Mouse (Mus musculus): Measurements from ENCODE around the gene Swap70. TPM values are rescaled to one million over a fixed set of nuclear protein-coding genes. Genes with fewer than 3 reads are reported as not detected.

The Swap70 gene
- 25.2 and 26.9 TPM in 2 replicates for polyA plus RNA-seq (2014; fragmentation: Nextera tagmentation; extraction: Ambion mirVana)

DNA sequence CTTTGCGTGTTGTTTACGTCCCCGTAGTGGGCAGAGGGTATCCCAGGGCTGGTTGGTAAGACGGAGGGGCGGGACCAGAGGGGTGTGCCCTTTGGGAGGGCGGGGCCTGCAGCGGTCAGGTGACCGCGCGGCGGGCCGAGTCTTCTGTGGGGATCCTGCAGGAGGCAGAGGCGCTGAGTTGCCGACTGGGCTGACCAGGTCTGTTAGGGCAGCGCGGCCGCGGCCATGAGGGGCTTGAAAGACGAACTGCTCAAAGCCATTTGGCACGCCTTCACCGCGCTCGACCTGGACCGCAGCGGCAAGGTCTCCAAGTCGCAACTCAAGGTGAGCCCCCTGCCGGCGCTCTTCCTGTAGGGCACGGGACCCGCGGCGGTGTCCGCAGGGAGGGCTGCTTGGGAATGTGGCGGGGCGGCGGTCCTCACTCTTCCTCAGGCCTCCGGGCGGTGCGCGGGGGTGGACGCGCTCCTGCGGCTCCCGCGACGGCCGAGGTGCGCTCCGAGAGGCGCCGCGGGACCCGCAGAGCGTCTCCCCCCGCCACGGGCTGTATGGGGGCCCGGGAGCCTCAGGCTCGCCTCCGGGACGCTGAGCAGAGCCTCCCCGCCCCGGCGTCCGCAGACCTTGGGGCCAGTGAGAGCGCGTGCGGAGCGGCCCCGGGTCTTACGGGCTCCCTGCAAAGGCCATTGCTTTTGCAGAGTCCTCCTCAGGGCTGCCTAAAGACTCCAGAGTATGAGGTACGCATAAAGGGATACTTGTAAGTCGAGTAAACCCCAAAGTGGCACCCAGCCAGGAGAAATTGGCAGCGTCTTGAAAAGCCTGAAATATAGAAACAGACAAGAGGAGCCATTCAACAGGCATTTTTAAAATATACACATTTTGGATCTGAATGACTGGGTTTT is at the start of gene Swap70:
Swap70 (plus strand) TSS at position 126 of the 896 bp plus-strand sequence.
- H3K4me3 ChIP-seq (ENCODE audit: low read depth, low read length), result peak within 1 kb of the TSS; percentile 87
- H3K4me2 ChIP-seq (replicated peaks; ENCODE audit: low read depth, low read length), result peak within 1 kb of the TSS; percentile 49
- H3K9me3 ChIP-seq (ENCODE audit: control insufficient read depth, low read depth, low read length), result no peaks in the 10 kb centered on the region
- H3K27ac ChIP-seq (ENCODE audit: low read length), result peak within 1 kb of the TSS; percentile 91
- peak; percentile 99 for ATAC-seq (ENCODE audit: insufficient number of reproducible peaks, insufficient read depth, low FRiP score, low read depth)
- H3K4me1 ChIP-seq (ENCODE audit: control insufficient read depth, insufficient read depth, low read length), result 0 out of 2 replicates have a peak, but pooled peaks cover 3% of the 10 kb centered on the region
- no peaks in the 10 kb centered on the region; the same call in 1 of the 2 replicates for H3K36me3 ChIP-seq (ENCODE audit: control insufficient read depth, insufficient read depth, low read length)
- H3K9ac ChIP-seq (replicated peaks; ENCODE audit: low read depth, low read length), result peak within 1 kb of the TSS; percentile 92
- H3K27me3 ChIP-seq (ENCODE audit: control insufficient read depth, insufficient read depth, low read length), result no peaks in the 10 kb centered on the region
- under 1% methylated on average over 73 of the region's 73 CpGs for WGBS

DNA sequence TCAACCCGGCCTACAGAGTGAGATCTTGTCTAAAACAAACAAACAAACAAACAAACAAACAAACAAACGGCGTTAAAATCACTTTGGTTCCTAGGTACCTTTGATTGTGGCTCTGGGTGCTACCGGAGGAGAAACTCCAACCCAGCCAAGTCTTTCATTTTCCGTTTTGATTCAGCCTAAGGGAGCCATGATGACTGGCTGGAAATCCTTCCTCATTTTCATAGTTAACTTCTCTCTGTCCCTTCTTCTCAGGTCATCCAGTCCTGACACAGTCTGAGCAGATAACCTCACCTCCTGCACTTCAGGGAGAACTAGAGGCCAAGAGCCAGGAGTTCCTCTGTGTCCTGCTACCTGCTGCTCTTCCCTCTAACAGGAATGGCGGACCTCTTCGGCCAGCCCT is 42.3 kb upstream of the Swap70 start:
- Histone ChIP-seq H3K4me3 (ENCODE audit: low read depth, low read length) (no peak overlapping the region), H3K36me3 (ENCODE audit: control insufficient read depth, insufficient read depth, low read length) (no peaks in the 10 kb centered on the region), H3K9ac (replicated peaks; ENCODE audit: low read depth, low read length) (no peak overlapping the region), H3K4me2 (replicated peaks; ENCODE audit: low read depth, low read length) (no peak overlapping the region), H3K4me1 (ENCODE audit: control insufficient read depth, insufficient read depth, low read length) (no peaks in the 10 kb centered on the region), H3K9me3 (ENCODE audit: control insufficient read depth, low read depth, low read length) (no peaks in the 10 kb centered on the region), H3K27me3 (ENCODE audit: control insufficient read depth, insufficient read depth, low read length) (no peaks in the 10 kb centered on the region), H3K27ac (ENCODE audit: low read length) (no peak overlapping the region)
- ATAC-seq (ENCODE audit: insufficient number of reproducible peaks, insufficient read depth, low FRiP score, low read depth), result no peak
- 82% methylated on average over 7 of the region's 7 CpGs for WGBS

DNA sequence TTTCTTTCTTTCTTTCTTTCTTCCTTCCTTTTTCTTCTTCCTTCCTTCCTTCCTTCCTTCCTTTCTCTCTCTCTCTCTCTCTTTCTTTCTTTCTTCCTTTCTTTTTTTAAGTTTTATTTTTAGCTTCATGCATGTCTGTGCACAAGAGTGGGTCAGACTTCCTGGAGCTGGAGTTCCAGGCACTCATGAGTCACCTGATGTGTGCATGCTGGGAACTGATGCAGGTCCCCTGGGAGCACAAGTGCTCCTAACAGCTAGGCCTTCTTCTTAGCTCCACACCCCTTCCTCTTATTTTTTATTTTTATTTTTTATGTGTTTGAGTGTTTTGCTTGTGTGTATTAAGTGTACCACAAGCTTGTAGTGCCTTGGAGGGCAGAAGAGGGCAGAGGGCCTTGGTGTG is 40.9 kb upstream of the Swap70 start:
- H3K4me1 ChIP-seq (ENCODE audit: control insufficient read depth, insufficient read depth, low read length), result no peaks in the 10 kb centered on the region

DNA sequence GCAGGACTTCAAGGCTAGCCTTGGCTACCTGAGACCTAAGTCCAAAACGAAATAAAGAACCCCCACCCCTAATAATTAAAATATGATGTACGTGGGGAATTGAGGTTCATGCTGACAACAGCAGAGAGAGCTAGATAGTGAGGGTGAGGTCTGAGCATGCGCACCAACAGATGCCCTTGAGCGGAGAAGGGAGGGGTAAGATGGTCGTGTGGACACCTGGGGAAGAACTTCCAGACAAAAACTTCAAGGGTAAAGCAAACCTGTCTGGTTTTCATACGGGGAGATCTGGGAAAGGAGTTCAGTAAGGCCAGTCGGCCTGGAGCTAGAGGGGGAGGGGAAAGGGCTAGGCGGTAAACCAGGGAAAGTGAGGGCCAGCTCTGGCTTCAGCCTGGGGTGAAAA is 40.1 kb upstream of the Swap70 start:
- no peaks in the 10 kb centered on the region for H3K4me1 ChIP-seq (ENCODE audit: control insufficient read depth, insufficient read depth, low read length)
- H3K27ac ChIP-seq (ENCODE audit: low read length), result no peak overlapping the region
- no peak overlapping the region for H3K9ac ChIP-seq (replicated peaks; ENCODE audit: low read depth, low read length)
- H3K36me3 ChIP-seq (ENCODE audit: control insufficient read depth, insufficient read depth, low read length), result no peaks in the 10 kb centered on the region
- 61% methylated on average over 8 of the region's 8 CpGs for WGBS
- H3K4me3 ChIP-seq (ENCODE audit: low read depth, low read length), result no peak overlapping the region
- H3K27me3 ChIP-seq (ENCODE audit: control insufficient read depth, insufficient read depth, low read length), result no peaks in the 10 kb centered on the region
- H3K4me2 ChIP-seq (replicated peaks; ENCODE audit: low read depth, low read length), result no peak overlapping the region
- H3K9me3 ChIP-seq (ENCODE audit: control insufficient read depth, low read depth, low read length), result no peaks in the 10 kb centered on the region
- no peak for ATAC-seq (ENCODE audit: insufficient number of reproducible peaks, insufficient read depth, low FRiP score, low read depth)

More for the DNA sequence above, 40.9 kb upstream of the Swap70 start:
- H3K4me3 ChIP-seq (ENCODE audit: low read depth, low read length), result no peak overlapping the region
- H3K9ac ChIP-seq (replicated peaks; ENCODE audit: low read depth, low read length), result no peak overlapping the region
- H3K36me3 ChIP-seq (ENCODE audit: control insufficient read depth, insufficient read depth, low read length), result no peaks in the 10 kb centered on the region
- H3K9me3 ChIP-seq (ENCODE audit: control insufficient read depth, low read depth, low read length), result no peaks in the 10 kb centered on the region
- no peak for ATAC-seq (ENCODE audit: insufficient number of reproducible peaks, insufficient read depth, low FRiP score, low read depth)
- no peak overlapping the region for H3K27ac ChIP-seq (ENCODE audit: low read length)
- no peaks in the 10 kb centered on the region for H3K27me3 ChIP-seq (ENCODE audit: control insufficient read depth, insufficient read depth, low read length)
- no peak overlapping the region for H3K4me2 ChIP-seq (replicated peaks; ENCODE audit: low read depth, low read length)

DNA sequence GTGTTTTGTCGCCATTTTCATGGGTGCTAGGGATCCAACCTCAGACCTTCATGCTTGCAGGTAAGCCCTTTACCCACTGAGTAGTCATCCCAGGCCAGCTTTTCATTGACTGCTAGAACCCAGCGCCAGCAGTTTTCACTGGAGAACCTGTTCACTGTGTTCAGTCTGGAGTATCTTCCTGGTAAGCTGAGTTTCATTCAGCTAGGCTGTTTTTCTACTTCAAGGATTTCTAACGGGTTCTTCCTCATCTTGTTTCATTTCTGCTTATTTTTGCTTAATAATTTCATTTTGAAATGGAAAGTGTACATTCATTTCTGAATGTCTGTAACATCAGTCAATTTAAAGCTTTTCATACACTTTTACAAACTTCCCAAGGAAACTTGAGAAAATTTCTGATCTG is 36.9 kb upstream of the Swap70 start:
- no peaks in the 10 kb centered on the region for H3K27me3 ChIP-seq (ENCODE audit: control insufficient read depth, insufficient read depth, low read length)
- H3K27ac ChIP-seq (ENCODE audit: low read length), result no peak overlapping the region
- H3K36me3 ChIP-seq (ENCODE audit: control insufficient read depth, insufficient read depth, low read length), result no peaks in the 10 kb centered on the region
- no peak overlapping the region for H3K9ac ChIP-seq (replicated peaks; ENCODE audit: low read depth, low read length)
- H3K4me2 ChIP-seq (replicated peaks; ENCODE audit: low read depth, low read length), result no peak overlapping the region
- no peak overlapping the region for H3K4me3 ChIP-seq (ENCODE audit: low read depth, low read length)
- WGBS, result 88% methylated on average over 3 of the region's 3 CpGs
- no peak for ATAC-seq (ENCODE audit: insufficient number of reproducible peaks, insufficient read depth, low FRiP score, low read depth)
- no peaks in the 10 kb centered on the region for H3K9me3 ChIP-seq (ENCODE audit: control insufficient read depth, low read depth, low read length)
- no peaks in the 10 kb centered on the region for H3K4me1 ChIP-seq (ENCODE audit: control insufficient read depth, insufficient read depth, low read length)

DNA sequence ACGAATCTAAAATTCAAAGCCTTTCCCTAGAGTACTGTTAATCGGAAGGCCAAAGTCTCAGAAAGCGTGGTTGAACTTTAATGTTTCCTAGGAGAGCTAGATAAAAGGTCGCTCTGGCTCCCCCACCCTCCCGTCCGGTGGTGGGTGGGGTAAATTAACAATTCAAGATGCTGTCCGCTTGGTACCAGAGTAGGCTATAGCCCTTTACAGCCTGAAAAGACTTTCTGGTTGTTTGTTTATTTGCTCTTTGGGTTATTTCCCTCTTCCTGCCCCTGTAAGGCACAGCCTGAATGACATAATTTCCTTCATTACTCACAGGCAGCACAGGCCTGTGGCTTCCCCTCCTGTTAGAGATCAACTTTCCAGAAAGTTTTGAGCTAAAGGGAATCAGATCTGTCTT is 31.6 kb upstream of the Swap70 start:
- no peak overlapping the region for H3K9ac ChIP-seq (replicated peaks; ENCODE audit: low read depth, low read length)
- H3K36me3 ChIP-seq (ENCODE audit: control insufficient read depth, insufficient read depth, low read length), result no peaks in the 10 kb centered on the region
- WGBS, result 57% methylated on average over 7 of the region's 7 CpGs
- no peaks in the 10 kb centered on the region for H3K9me3 ChIP-seq (ENCODE audit: control insufficient read depth, low read depth, low read length)
- H3K4me1 ChIP-seq (ENCODE audit: control insufficient read depth, insufficient read depth, low read length), result no peaks in the 10 kb centered on the region
- H3K4me2 ChIP-seq (replicated peaks; ENCODE audit: low read depth, low read length), result no peak overlapping the region
- H3K27me3 ChIP-seq (ENCODE audit: control insufficient read depth, insufficient read depth, low read length), result no peaks in the 10 kb centered on the region
- no peak for ATAC-seq (ENCODE audit: insufficient number of reproducible peaks, insufficient read depth, low FRiP score, low read depth)
- no peak overlapping the region for H3K4me3 ChIP-seq (ENCODE audit: low read depth, low read length)
- no peak overlapping the region for H3K27ac ChIP-seq (ENCODE audit: low read length)

DNA sequence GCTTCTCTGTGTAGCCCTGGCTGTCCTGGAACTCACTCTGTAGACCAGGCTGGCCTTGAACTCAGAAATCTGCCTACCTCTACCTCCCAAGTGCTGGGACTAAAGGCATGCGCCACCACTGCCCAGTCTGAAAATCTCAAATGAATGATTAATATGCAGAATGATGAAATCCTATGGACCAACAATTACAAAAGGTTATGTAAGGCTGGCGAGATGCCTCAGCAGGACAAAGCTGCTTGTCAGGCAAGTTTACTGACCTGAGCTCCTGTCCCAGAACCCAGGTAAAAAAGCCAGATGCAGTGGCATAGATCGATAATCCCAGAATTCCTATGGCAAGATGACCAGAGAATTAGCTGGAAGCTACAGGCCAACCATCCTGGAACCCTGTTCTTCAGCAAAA is 28.3 kb upstream of the Swap70 start:
- H3K9ac ChIP-seq (replicated peaks; ENCODE audit: low read depth, low read length), result no peak overlapping the region
- H3K9me3 ChIP-seq (ENCODE audit: control insufficient read depth, low read depth, low read length), result no peaks in the 10 kb centered on the region
- no peaks in the 10 kb centered on the region for H3K4me1 ChIP-seq (ENCODE audit: control insufficient read depth, insufficient read depth, low read length)
- H3K27me3 ChIP-seq (ENCODE audit: control insufficient read depth, insufficient read depth, low read length), result no peaks in the 10 kb centered on the region
- no peak overlapping the region for H3K4me3 ChIP-seq (ENCODE audit: low read depth, low read length)
- 87% methylated on average over 3 of the region's 3 CpGs for WGBS
- no peak for ATAC-seq (ENCODE audit: insufficient number of reproducible peaks, insufficient read depth, low FRiP score, low read depth)
- no peak overlapping the region for H3K4me2 ChIP-seq (replicated peaks; ENCODE audit: low read depth, low read length)
- no peaks in the 10 kb centered on the region for H3K36me3 ChIP-seq (ENCODE audit: control insufficient read depth, insufficient read depth, low read length)
- no peak overlapping the region for H3K27ac ChIP-seq (ENCODE audit: low read length)

DNA sequence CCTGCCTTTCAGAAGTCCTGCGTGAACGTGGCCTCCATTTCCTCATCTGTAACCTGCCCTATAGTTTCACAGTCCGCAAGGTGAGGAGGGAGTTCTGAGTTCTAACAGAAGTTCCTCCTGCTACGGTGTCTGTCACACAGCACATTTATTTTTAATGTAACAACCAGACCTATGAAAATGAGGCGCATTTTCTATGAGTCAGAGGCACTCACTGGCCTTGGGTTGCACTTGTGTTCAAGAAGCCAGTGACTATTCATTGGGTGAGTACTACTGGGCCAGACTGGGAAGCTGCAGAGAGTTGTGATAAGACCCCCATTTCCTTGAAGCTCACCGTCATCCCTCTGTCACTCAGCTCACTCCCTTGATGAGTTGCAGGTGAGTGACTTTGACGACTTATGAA is 24.3 kb upstream of the Swap70 start:
- Histone ChIP-seq H3K4me1 (ENCODE audit: control insufficient read depth, insufficient read depth, low read length) (no peaks in the 10 kb centered on the region), H3K27me3 (ENCODE audit: control insufficient read depth, insufficient read depth, low read length) (no peaks in the 10 kb centered on the region), H3K9ac (replicated peaks; ENCODE audit: low read depth, low read length) (no peak overlapping the region), H3K27ac (ENCODE audit: low read length) (no peak overlapping the region), H3K36me3 (ENCODE audit: control insufficient read depth, insufficient read depth, low read length) (no peaks in the 10 kb centered on the region), H3K4me2 (replicated peaks; ENCODE audit: low read depth, low read length) (no peak overlapping the region), H3K4me3 (ENCODE audit: low read depth, low read length) (no peak overlapping the region), H3K9me3 (ENCODE audit: control insufficient read depth, low read depth, low read length) (no peaks in the 10 kb centered on the region)
- WGBS, result 85% methylated on average over 7 of the region's 7 CpGs
- ATAC-seq (ENCODE audit: insufficient number of reproducible peaks, insufficient read depth, low FRiP score, low read depth), result no peak
